Mouse (Mus musculus): Measurements from ENCODE around the gene Hoxc9. TPM values are rescaled to one million over a fixed set of nuclear protein-coding genes. Genes with fewer than 3 reads are reported as not detected.

The Hoxc9 gene
- total RNA-seq, 2 experiments from 2014 or later, result 6.7 to 8.3 TPM

DNA sequence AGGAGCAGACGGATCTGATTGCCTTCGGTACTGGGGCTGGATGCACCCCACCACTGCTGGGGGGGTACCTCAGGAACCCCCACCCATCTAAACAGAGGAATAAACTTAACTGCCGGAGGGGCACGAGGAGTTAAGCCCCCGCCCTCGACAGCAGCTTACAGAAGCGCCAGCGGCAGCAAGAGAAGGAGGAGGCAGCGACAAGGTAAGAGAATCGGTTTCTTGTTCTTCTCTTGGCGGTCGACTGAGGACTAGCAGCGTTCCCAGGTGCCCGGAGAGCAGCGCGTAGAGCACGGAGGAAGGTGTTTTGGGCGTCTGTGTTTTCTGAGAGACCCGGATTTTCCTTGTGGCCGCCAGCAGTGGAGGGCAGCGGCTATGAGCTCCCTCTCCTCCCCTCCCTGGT is 4.0 kb upstream of the Hoxc9 start:
- intact Hi-C loops (cut with DNase I), result no loop called here
- Histone ChIP-seq H3K27ac (peak overlapping the region; percentile 99), H3K4me3 (peak overlapping the region; percentile 65)
- no peak for TF ChIP-seq CTCF (IDR thresholded peaks at IDR 0.05)
- no peak for DNase-seq

DNA sequence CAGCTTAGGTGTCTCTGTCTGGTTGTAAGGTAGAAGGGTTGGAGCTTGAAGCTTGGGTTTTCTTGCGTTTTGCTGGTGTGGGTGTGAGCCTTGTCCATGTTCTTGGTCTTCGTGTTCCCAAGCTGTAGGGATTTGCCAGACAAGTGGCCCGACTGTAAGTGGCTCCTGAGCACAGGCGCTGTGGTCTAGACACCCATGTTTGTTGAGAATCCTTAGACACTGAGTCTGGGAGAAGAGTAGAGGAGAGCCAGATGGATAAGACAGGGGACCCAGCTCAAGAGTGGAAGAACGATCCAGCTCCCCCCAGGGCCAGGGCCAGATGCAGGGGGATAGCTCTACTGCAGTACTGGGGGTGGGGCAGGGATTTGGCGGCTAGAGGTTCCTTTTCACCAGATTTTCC is 3.5 kb upstream of the Hoxc9 start:
- peak overlapping the region; percentile 65 for H3K4me3 ChIP-seq
- peak overlapping the region; percentile 99 for H3K27ac ChIP-seq
- TF ChIP-seq CTCF (IDR thresholded peaks at IDR 0.05), result no peak
- no peak for DNase-seq
- intact Hi-C loops (cut with DNase I), result no loop called here

- peak overlapping the region; percentile 91 for H3K27ac ChIP-seq
- DNase-seq, result peak; percentile 16
- peak overlapping the region; percentile 85 for H3K4me3 ChIP-seq
- intact Hi-C loops (cut with DNase I), result no loop called here
- TF ChIP-seq CTCF (IDR thresholded peaks at IDR 0.05), result no peak
Observed at GRCm38 (mm10) chr15:102975034-102975433, 1.2 kb upstream of the Hoxc9 start.

DNA sequence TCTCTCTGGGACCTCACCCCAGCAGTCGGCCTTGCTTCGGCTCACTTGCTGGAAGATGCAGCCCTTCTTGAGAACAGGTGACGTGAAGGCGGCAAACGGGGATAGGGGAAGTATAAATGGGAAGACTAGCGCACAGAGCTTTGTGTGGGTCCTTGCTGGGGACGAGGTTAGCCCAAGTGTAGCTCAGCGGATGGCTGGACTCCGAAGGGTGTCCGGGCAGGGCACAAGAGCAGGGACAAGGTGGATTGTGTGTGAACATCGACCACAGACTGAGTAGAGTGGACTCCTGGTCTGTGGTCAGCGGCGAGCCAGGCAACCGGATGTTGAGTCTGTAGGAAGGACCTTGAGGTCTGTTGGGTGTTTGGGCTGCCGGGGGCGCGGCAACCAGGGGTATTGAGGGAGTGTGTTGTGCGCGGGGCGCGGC is 539 bp upstream of the Hoxc9 start:
- DNase-seq, result peak; percentile 69
- TF ChIP-seq CTCF (IDR thresholded peaks at IDR 0.05), result no peak
- intact Hi-C loops (cut with DNase I), result no loop called here
- Histone ChIP-seq H3K4me3 (peak overlapping the region; percentile 85), H3K27ac (peak overlapping the region; percentile 91)

- intact Hi-C loops (cut with DNase I), result no loop called here
- peak overlapping the region; percentile 85 for H3K4me3 ChIP-seq
- TF ChIP-seq CTCF (IDR thresholded peaks at IDR 0.05), result no peak
- DNase-seq, result peak; percentile 72
- peak overlapping the region; percentile 91 for H3K27ac ChIP-seq
Observed at GRCm38 (mm10) chr15:102976631-102977422, 588 bp downstream of the Hoxc9 start.

- peak overlapping the region; percentile 91 for H3K27ac ChIP-seq
- no peak for TF ChIP-seq CTCF (IDR thresholded peaks at IDR 0.05)
- peak overlapping the region; percentile 85 for H3K4me3 ChIP-seq
- intact Hi-C loops (cut with DNase I), result no loop called here
- DNase-seq, result peak; percentile 42
Observed at GRCm38 (mm10) chr15:102977423-102977974, 1.3 kb downstream of the Hoxc9 start.

- peak; percentile 66 for DNase-seq
- peak overlapping the region; percentile 85 for H3K4me3 ChIP-seq
- TF ChIP-seq CTCF (IDR thresholded peaks at IDR 0.05), result no peak
- peak overlapping the region; percentile 91 for H3K27ac ChIP-seq
- intact Hi-C loops (cut with DNase I), result no loop called here
Observed at GRCm38 (mm10) chr15:102978615-102979515, 2.6 kb downstream of the Hoxc9 start.

DNA sequence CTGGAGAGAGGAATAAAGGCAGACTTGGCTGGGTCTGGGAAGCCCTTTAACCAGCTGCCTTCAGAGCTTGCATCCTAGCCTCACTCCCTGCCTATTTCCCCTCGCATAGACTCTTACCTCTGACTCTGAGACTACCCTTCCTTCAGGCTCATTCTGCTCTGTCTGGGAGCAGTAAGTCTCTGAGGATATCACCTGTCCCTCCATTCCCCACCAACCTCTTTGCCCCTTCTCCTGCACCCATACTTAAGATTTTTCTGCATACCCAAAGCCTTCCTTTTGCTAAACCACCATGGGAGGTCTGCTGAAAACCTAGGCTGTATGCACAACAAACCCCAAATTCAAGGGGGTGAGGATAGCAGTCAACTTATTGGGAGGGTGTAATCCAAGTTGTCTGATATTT is 3.7 kb downstream of the Hoxc9 start:
- peak overlapping the region; percentile 81 for H3K4me3 ChIP-seq
- TF ChIP-seq CTCF (IDR thresholded peaks at IDR 0.05), result no peak
- intact Hi-C loops (cut with DNase I), result loop anchor here (2.0 kb wide), 1 partner anchor 13 kb away; the partner anchor contains the start of genes Hoxc10 and Hoxc5
- H3K27ac ChIP-seq, result peak overlapping the region; percentile 91
- peak; percentile 12 for DNase-seq

DNA sequence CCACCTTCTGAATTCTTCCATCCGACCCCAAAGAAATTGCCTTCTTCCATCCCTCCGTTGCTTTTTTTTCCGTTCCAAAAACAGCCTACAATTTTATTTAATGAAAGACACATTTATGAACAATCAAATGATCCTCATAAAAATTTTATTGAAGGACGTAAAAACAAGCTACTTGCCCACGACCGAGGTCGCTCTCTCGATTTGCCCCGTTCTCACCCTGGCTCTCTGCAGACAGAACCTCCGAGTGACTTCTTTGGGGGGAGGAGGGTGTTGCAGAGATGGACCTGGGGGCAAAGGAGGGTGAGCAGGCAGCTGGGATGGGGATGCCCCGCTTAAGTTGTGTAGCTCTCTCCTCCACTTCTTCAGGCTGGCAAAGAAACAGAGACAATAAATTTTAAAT is 4.1 kb downstream of the Hoxc9 start:
- peak overlapping the region; percentile 81 for H3K4me3 ChIP-seq
- peak; percentile 16 for DNase-seq
- intact Hi-C loops (cut with DNase I), result loop anchor here (2.0 kb wide), 1 partner anchor 14 kb away; the partner anchor contains the start of genes Hoxc10 and Hoxc5
- peak overlapping the region; percentile 91 for H3K27ac ChIP-seq
- no peak for TF ChIP-seq CTCF (IDR thresholded peaks at IDR 0.05)

DNA sequence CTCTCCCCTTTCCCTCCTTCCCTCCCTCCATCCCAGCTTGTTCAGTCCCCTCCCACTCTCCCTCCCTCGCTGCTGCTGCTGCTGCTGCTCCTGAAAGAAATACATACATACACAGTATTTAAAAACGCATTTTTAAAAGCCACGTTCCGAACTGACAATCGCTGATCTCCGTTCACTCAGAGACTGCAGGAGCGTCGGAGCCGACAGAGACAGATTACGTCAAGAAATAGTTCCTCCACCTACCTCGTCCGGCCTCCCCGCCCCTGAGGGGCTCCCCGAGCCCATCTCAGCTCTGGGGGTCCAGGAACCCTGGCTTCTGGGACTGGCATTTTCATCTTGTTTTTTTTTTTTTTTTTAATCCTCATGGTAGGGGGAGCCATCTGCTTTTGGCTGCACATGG is 4.7 kb downstream of the Hoxc9 start:
- intact Hi-C loops (cut with DNase I), result loop anchor here (2.0 kb wide), 1 partner anchor 14 kb away; the partner anchor contains the start of genes Hoxc10 and Hoxc5
- TF ChIP-seq CTCF (IDR thresholded peaks at IDR 0.05), result no peak
- peak overlapping the region; percentile 91 for H3K27ac ChIP-seq
- peak overlapping the region; percentile 81 for H3K4me3 ChIP-seq
- DNase-seq, result peak; percentile 52

- peak overlapping the region; percentile 81 for H3K4me3 ChIP-seq
- peak; percentile 81 for DNase-seq
- no peak for TF ChIP-seq CTCF (IDR thresholded peaks at IDR 0.05)
- H3K27ac ChIP-seq, result peak overlapping the region; percentile 91
- intact Hi-C loops (cut with DNase I), result loop anchor here (2.0 kb wide), 1 partner anchor 15 kb away; the partner anchor contains the start of genes Hoxc10 and Hoxc5
Observed at GRCm38 (mm10) chr15:102981379-102982288, 5.4 kb downstream of the Hoxc9 start.
